Mouse (Mus musculus) gonadal fat pad, adult 2 months (tissue): ENCODE measurements around the gene Fam133b. TPM values are rescaled to one million over a fixed set of nuclear protein-coding genes. Genes with fewer than 3 reads are reported as not detected.
"Not testable (repeated sequence)": the region's sequence is repeated elsewhere in the genome, so short reads cannot be mapped to it uniquely, and the experiment has no call there.

ENCODE experiments used
- DNase-seq: peaks from one replicate; pipeline ENCODE4 v3.0.0-alpha.2; 2012; ENCODE audit warnings: low read depth
- polyA plus RNA-seq: library from polyadenylated mRNA; depleted of rRNA; stranded (reverse); fragments of >200 nt; gene quantifications from 2 replicates; pipeline ENCODE4 v1.2.3, GENCODE M21; 2012; rRNA removed

Fam133b gene
- polyA plus RNA-seq, 1 experiment, result 9.7 TPM

DNA sequence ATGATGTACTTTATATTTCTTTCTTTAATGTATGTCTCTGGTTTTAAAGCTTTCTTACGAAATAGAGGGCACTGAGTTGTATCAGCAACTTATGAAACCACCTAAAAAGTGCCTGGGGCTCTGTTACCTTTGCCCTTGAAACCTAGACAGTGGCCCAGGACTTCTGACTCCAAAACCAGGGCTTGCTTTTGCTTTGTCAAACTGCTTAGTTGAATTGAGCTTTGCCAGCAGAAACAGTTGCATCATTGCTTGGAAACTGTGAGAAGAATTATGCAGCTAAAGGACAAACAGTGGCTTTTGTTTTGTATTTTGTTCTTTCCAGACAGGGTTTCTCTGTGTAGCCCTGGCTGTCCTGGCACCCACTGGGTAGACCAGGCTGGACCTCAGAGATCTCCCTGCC, 56.7 kb downstream of the Fam133b start:
- DNase-seq, result peak; percentile 83

DNA sequence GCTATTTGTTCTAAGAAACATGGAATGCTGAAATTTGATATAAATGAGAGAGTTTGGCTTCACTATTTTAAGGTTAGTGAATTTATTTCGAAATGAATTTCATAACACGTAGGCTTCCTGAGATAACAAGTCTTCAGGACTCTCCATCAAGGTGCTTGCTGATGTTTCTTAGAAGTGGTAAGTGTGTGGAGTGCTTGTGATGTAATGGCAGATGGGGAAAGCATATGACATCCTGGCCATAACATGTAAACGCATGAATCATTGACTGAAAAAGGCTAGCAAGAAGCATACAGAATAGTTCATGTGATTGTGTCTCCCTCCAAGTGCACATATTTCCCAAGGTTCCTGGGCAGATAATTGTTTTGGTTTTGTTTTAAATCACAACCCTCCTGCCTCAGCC, 57.2 kb downstream of the Fam133b start:
- no peak for DNase-seq

DNA sequence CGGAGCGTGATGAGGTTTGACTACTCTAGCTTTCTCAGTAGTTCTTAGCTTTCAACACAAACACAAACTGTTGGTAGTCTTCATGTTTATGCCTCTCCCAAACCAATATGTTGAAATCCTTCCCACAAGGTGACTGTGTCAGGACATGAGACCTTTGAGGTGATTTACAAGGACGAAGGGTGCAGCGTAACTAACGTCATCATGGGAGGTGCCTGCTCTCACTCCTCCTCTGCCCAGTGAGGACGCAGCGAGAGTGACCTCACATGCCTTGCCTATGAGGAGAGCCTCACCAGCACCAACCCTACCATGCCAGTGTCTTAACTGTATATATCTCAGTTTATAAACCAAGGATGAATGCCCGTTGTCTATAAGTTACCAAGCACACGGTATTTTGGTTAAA, 63.5 kb downstream of the Fam133b start:
- no peak for DNase-seq

DNA sequence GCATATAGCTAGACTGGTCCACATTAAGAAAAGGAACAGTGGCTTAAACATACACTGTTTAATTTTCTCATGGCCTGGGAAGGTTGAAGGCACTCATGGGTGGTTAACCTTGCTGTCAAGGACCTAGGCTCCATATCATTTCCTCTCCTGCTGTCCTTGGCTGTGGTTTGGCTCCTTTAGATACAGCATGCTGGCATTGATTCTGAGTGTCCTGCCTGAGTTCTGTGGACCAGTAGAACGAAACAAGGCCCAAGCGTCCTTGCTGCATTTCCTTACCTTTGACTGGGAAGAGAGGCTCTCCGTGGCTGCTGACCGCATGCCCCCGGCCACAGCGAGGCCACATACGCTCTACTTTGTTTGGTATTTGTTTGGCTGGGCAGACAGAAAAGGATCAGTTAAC, 65.6 kb downstream of the Fam133b start:
- DNase-seq, result no peak

DNA sequence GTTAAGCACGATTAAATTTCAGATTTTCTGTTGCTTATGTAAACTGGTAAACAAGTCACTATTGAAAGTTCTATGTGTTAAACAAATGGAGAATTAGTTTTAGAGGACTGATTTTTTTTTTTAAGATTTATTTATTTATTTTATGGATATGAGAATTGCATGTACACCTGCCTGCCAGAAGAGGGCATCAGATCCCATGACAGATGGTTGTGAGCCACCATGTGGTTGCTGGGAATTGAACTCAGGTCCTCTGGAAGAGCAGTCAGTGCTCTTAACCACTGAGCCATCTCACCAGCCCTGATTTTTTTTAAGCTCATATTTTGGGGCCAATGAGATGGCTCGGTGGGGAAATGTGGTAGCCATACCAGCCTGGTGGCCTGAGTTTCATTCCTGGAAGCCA, 68.2 kb downstream of the Fam133b start:
- DNase-seq, result not testable (repeated sequence)

Other genes with a start within 250 kb of the Fam133b start
- gene Cdk6, start 202.3 kb upstream of the Fam133b start, polyA plus RNA-seq, result 6.8 and 10.5 TPM in 2 replicates
- 2.5 and 2.7 TPM in 2 replicates for gene 1700109H08Rik, start 27.7 kb downstream of the Fam133b start, polyA plus RNA-seq
- gene Pex1, start 52.2 kb downstream of the Fam133b start, polyA plus RNA-seq, result 14.5 and 15.4 TPM in 2 replicates
- 8.6 and 10.7 TPM in 2 replicates for gene Rbm48, start 52.8 kb downstream of the Fam133b start, polyA plus RNA-seq
- 0.24 and 0.67 TPM in 2 replicates for gene Tmbim7, start 107.3 kb downstream of the Fam133b start, polyA plus RNA-seq
- gene Gatad1, start 113.4 kb downstream of the Fam133b start, polyA plus RNA-seq, result 55.0 and 56.2 TPM in 2 replicates